Mouse (Mus musculus) neural tube, embryonic 11.5 days (tissue): ENCODE data around the gene Cib2. TPM values are rescaled to one million over a fixed set of nuclear protein-coding genes. Genes with fewer than 3 reads are reported as not detected.
"Not testable (repeated sequence)": the region's sequence is repeated elsewhere in the genome, so short reads cannot be mapped to it uniquely, and the experiment has no call there.

ENCODE experiments used
- ATAC-seq: fragments of 200-750 bp; cut with Nextera tagmentation; 2 replicates; pipeline ENCODE4 v1.8.0; 2017; ENCODE audit warnings: moderate number of reproducible peaks, mild to moderate bottlenecking, moderate TSS enrichment, moderate library complexity; ENCODE audit not compliant: insufficient read depth, low FRiP score, low TSS enrichment
- DNase-seq: peaks from one replicate; pipeline ENCODE4 v3.0.0-alpha.2; 2015; ENCODE audit warnings: low spot score
- H3K27ac ChIP-seq: fragments of 300-500 bp; sonication (generic); 2 replicates; pipeline ENCODE4 v1.5.1; 2014; ENCODE audit warnings: low read depth, mild to moderate bottlenecking, low read length
- H3K27me3 ChIP-seq: fragments of 300-500 bp; sonication (generic); 2 replicates; pipeline ENCODE4 v1.6.1; 2014; ENCODE audit warnings: mild to moderate bottlenecking, low read length, mixed read lengths; ENCODE audit not compliant: control insufficient read depth, insufficient read depth
- H3K36me3 ChIP-seq: fragments of 300-500 bp; sonication (generic); 2 replicates; pipeline ENCODE4 v1.6.1; 2014; ENCODE audit warnings: mild to moderate bottlenecking, low read length, moderate library complexity, mixed read lengths; ENCODE audit not compliant: control insufficient read depth, insufficient read depth
- H3K4me1 ChIP-seq: fragments of 300-500 bp; sonication (generic); 2 replicates; pipeline ENCODE4 v1.6.1; 2014; ENCODE audit warnings: low read length, mixed read lengths; ENCODE audit not compliant: control insufficient read depth, insufficient read depth
- H3K4me2 ChIP-seq: fragments of 300-500 bp; sonication (generic); 2 replicates; pipeline ENCODE4 v1.6.1; 2014; ENCODE audit warnings: low read depth, mild to moderate bottlenecking, moderate library complexity
- H3K4me3 ChIP-seq: fragments of 300-500 bp; sonication (generic); 2 replicates; pipeline ENCODE4 v1.5.1; 2014; ENCODE audit warnings: low read depth, low read length
- H3K9ac ChIP-seq: fragments of 300-500 bp; sonication (generic); 2 replicates; pipeline ENCODE4 v1.6.1; 2014; ENCODE audit warnings: mild to moderate bottlenecking, low read length
- H3K9me3 ChIP-seq: fragments of 300-500 bp; sonication (generic); 2 replicates; pipeline ENCODE4 v1.6.1; 2016; ENCODE audit warnings: low read length; ENCODE audit not compliant: control insufficient read depth
- WGBS: fragments of 180-500 bp; shearing (Covaris S2); extraction: QIAGEN DNeasy Blood & Tissue Kit; methylation state at CpG from one replicate; pipeline ENCODE4 v1.1.7; 2014; 5-methylcytosine and 5-hydroxymethylcytosine counted together
- polyA plus RNA-seq: library from polyadenylated mRNA; unstranded; fragments of >200 nt; fragmentation: Nextera tagmentation; extraction: Ambion mirVana; gene quantifications from 2 replicates; pipeline ENCODE4 v1.2.1, GENCODE M21; 2014

Cib2 gene
- 17.3 and 18.7 TPM in 2 replicates for polyA plus RNA-seq

- no peaks in the 10 kb centered on the region for H3K4me1 ChIP-seq
- peak within 1 kb of the TSS; percentile 53 for H3K9ac ChIP-seq
- 0 out of 2 replicates have a peak, but pooled peaks cover 3% of the 10 kb centered on the region for H3K27me3 ChIP-seq
- ATAC-seq (peak; percentile 96), DNase-seq (peak; percentile 81)
- H3K27ac ChIP-seq, result no peak within 1 kb of the TSS
- H3K36me3 ChIP-seq, result no peaks in the 10 kb centered on the region
- under 1% methylated on average over 48 of the region's 54 CpGs for WGBS
- peak within 1 kb of the TSS; percentile 49 for H3K4me3 ChIP-seq
- no peaks in the 10 kb centered on the region for H3K9me3 ChIP-seq
- H3K4me2 ChIP-seq, result peak within 1 kb of the TSS; percentile 74
Measured at GRCm38 (mm10) chr9:54559771-54560471, at the start of gene Cib2. Gene Cib2, minus strand, starts transcription at chr9:54560218.

GRCm38 (mm10) chr9:54604886-54605285 is 44.9 kb upstream of the Cib2 start:
- no peak overlapping the region for H3K4me2 ChIP-seq
- H3K4me3 ChIP-seq, result no peak overlapping the region
- no peak overlapping the region for H3K9ac ChIP-seq
- ATAC-seq, result no peak
- peaks cover 6% of the 10 kb centered on the region for H3K36me3 ChIP-seq
- no peak overlapping the region for H3K27ac ChIP-seq
- no peaks in the 10 kb centered on the region for H3K27me3 ChIP-seq
- peak; percentile 67 for DNase-seq
- WGBS, result 56% methylated on average over 4 of the region's 4 CpGs
- no peaks in the 10 kb centered on the region for H3K9me3 ChIP-seq
- H3K4me1 ChIP-seq, result no peaks in the 10 kb centered on the region

GRCm38 (mm10) chr9:54604131-54604654 is 44.2 kb upstream of the Cib2 start:
- Histone ChIP-seq H3K9me3 (no peaks in the 10 kb centered on the region), H3K4me1 (no peaks in the 10 kb centered on the region), H3K4me2 (no peak overlapping the region), H3K36me3 (peaks cover 12% of the 10 kb centered on the region), H3K4me3 (no peak overlapping the region), H3K27ac (no peak overlapping the region), H3K9ac (no peak overlapping the region), H3K27me3 (no peaks in the 10 kb centered on the region)
- WGBS, result 71% methylated on average over 5 of the region's 5 CpGs
- no peak for DNase-seq
- ATAC-seq, result no peak

GRCm38 (mm10) chr9:54602916-54603315 is 42.9 kb upstream of the Cib2 start:
- H3K4me3 ChIP-seq, result no peak overlapping the region
- ATAC-seq, result no peak
- no peak for DNase-seq
- H3K27me3 ChIP-seq, result no peaks in the 10 kb centered on the region
- H3K9me3 ChIP-seq, result no peaks in the 10 kb centered on the region
- no peak overlapping the region for H3K4me2 ChIP-seq
- H3K9ac ChIP-seq, result no peak overlapping the region
- WGBS, result 90% methylated on average over 7 of the region's 7 CpGs
- H3K27ac ChIP-seq, result no peak overlapping the region
- peaks cover 12% of the 10 kb centered on the region for H3K36me3 ChIP-seq
- no peaks in the 10 kb centered on the region for H3K4me1 ChIP-seq

- no peak overlapping the region for H3K9ac ChIP-seq
- H3K4me3 ChIP-seq, result no peak overlapping the region
- no peak for ATAC-seq
- no peak overlapping the region for H3K27ac ChIP-seq
- DNase-seq, result no peak
- H3K36me3 ChIP-seq, result peaks cover 12% of the 10 kb centered on the region
- no peak overlapping the region for H3K4me2 ChIP-seq
- 75% methylated on average over 2 of the region's 2 CpGs for WGBS
- no peaks in the 10 kb centered on the region for H3K9me3 ChIP-seq
- H3K4me1 ChIP-seq, result no peaks in the 10 kb centered on the region
- no peaks in the 10 kb centered on the region for H3K27me3 ChIP-seq
Measured at GRCm38 (mm10) chr9:54602386-54602785, 42.4 kb upstream of the Cib2 start.

GRCm38 (mm10) chr9:54596752-54597465 is 36.9 kb upstream of the Cib2 start:
- Histone ChIP-seq H3K9ac (no peak overlapping the region), H3K4me3 (no peak overlapping the region), H3K36me3 (peaks cover 22% of the 10 kb centered on the region), H3K9me3 (no peaks in the 10 kb centered on the region), H3K4me2 (no peak overlapping the region), H3K27me3 (no peaks in the 10 kb centered on the region), H3K4me1 (no peaks in the 10 kb centered on the region), H3K27ac (no peak overlapping the region)
- DNase-seq, result no peak
- ATAC-seq, result no peak
- 94% methylated on average over 15 of the region's 15 CpGs for WGBS

- not testable (repeated sequence) for H3K9ac ChIP-seq, ATAC-seq, H3K4me3 ChIP-seq, H3K27me3 ChIP-seq, H3K4me1 ChIP-seq, DNase-seq, H3K9me3 ChIP-seq, H3K4me2 ChIP-seq, H3K27ac ChIP-seq
- 74% methylated on average over 4 of the region's 4 CpGs for WGBS
- peaks cover 10% of the 10 kb centered on the region for H3K36me3 ChIP-seq
Measured at GRCm38 (mm10) chr9:54593652-54594051, 33.6 kb upstream of the Cib2 start.

GRCm38 (mm10) chr9:54587863-54588262 is 27.8 kb upstream of the Cib2 start:
- H3K9ac ChIP-seq, result no peak overlapping the region
- WGBS, result 64% methylated on average over 4 of the region's 4 CpGs
- no peaks in the 10 kb centered on the region for H3K27me3 ChIP-seq
- H3K27ac ChIP-seq, result no peak overlapping the region
- DNase-seq (no peak), ATAC-seq (no peak)
- no peak overlapping the region for H3K4me3 ChIP-seq
- H3K4me1 ChIP-seq, result peaks cover 7% of the 10 kb centered on the region
- H3K4me2 ChIP-seq, result no peak overlapping the region
- no peaks in the 10 kb centered on the region for H3K9me3 ChIP-seq
- no peaks in the 10 kb centered on the region for H3K36me3 ChIP-seq
